Mouse (Mus musculus) cerebellum, adult 11-12 months (tissue): ENCODE results near the gene Gm10295.

ENCODE experiments used
- DNase-seq: peaks from one replicate; pipeline ENCODE4 v3.0.0; 2022

Gene Gm10295

DNA sequence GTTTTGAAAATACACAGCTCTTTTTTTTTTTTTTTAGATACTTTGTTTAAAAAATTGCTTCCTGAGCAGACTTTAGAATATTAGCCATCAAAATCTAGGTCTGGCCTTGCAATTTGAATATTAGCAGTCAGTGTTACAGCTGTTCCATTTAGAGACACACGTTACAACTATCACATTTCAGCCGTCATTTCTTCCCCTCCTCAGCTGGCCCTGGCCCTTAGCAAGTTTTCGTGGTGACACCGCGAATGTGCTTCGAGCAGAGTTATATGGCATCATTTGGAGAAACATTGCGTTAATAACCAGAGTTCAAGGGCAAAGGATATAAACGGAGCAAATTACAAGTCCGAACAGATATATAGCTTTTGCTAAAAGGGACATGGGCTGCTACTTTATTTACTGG is 2.4 kb downstream of the Gm10295 start:
- no peak for DNase-seq

DNA sequence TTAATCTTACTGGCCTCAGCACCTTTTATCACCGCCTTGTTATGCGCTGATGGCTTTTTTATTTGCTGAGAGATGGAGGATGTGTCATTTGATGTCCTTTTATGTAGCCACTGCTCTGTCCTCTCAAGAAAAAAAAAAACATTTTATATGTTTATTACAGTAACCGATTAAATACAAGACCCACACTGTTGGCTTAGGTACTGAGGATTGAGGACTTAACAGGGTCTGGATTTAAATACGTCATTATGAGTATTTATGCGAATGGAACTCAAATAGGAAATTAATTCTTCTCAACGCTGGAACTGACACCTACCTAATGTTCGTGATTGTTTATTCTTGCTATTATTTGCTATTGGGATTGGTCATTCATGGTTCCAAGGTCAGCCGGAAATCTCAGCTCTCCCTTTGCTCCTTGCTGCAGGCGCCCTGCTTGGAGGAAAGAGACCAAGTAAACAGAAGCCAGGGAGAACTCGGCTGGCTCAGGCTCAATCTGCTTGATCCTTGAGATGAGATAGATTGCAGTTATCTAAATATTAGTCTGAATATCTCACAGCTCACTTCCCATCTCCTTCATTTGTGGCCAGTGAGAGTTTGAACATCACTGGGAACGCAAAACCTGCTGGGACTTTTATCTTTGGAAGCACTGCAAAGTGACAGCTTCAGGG is 26.2 kb downstream of the Gm10295 start:
- DNase-seq = no peak

DNA sequence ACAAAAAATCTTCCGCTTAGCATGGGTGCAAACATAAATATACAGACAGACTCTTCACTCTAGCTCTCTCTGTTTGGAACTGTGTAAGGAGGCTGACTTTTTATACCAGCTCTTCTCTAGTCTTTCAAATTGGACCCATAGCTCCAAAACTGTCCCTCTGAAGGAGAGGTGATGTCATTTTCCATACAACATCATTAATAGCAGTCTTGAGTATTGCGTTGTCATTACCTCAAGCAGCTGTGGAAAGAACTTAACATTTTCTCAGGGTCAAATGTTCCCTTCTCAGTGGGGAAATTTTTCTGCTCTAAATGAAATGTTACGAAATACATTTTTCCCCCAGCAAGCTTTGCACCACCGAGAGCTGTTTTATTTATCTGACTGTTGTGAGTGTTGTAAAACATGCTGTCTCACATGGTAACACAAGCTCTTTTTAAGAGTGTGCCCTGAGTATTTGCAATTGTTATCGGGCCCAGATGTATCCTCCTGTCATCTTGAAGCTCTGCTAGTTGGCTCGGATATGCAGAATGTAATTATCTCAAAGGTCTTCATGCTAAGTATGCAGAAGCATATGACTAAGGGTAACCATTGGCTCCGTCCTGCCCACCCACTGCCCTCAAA is 38.0 kb downstream of the Gm10295 start:
- no peak for DNase-seq

DNA sequence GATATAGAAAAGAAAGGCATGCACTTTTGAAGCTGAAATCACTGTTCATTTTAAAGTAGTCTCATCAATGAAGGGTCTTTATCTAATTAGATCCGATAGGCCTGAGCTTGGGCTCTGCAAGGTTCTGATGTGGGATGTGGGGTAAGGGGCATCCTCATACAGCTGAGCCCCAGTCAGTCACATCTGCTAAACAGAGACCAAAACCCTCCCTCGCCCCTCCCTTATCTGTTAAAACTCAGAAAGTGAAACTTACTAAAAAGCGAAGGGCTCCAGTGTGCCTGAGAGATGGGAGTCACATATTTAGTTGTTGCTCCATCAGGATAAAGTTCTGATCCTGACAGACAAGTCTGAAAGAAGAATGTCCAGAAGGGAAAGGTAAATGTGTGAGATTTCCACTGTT is 38.9 kb downstream of the Gm10295 start:
- no peak for DNase-seq

DNA sequence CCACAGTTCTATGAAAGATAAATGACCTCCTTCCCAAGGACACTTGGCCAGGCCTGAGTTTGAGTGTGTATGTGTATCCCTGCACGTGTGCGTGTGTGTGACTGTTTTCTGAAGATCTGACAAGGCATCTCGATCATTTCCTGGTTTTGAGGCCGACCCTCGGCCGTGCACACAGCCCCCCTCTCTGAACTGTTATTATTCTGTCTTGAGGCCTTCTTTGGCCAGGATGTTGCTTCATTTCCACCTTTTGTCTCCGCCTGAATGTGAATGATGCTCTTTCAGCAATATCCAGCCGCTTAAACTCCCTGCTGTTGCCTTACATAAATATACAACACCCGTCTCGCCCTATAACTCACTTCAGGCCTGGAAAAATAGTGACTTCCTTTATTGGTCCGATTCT is 39.9 kb downstream of the Gm10295 start:
- DNase-seq = no peak

DNA sequence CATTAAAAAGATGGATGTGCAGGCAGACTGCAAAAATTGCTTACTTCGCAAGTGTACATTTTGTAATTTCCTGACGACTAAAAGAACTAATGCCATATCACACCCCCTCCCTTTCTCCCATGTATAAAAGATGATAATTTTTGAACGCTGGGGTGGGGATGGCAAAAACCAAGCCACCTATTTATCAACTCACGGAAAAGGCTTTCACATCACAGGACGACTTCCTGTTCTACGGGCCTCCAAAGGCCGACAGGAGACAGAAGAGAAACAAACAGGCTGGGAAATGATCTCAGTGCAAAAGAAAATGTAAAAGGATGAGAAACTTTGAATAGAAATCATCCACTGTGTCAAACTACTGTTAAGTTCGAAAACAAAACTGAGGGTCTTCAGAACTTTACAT is 43.2 kb downstream of the Gm10295 start:
- DNase-seq = no peak

DNA sequence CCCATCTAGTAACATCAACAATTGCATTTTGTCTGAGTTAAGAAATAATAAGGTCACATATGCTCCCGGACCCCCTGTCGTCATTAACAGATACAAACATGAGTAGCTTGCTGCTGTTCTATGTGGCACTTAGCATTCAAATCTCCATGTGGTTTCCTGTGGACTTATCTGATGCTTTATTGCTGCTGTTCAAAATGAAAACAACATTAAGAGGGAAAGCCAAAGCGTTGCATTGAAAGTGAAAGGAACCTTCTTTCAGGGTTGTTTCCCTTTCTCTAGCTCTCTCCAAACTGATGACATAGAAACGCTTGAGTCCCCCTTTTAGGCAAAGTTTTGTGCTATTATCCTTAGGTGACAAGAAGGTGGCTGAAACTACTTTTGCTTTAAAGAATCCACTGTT is 48.6 kb downstream of the Gm10295 start:
- DNase-seq = no peak
